Comparison of ENCODE assay signal across 8 mouse cellular contexts in the genomic region with DNA sequence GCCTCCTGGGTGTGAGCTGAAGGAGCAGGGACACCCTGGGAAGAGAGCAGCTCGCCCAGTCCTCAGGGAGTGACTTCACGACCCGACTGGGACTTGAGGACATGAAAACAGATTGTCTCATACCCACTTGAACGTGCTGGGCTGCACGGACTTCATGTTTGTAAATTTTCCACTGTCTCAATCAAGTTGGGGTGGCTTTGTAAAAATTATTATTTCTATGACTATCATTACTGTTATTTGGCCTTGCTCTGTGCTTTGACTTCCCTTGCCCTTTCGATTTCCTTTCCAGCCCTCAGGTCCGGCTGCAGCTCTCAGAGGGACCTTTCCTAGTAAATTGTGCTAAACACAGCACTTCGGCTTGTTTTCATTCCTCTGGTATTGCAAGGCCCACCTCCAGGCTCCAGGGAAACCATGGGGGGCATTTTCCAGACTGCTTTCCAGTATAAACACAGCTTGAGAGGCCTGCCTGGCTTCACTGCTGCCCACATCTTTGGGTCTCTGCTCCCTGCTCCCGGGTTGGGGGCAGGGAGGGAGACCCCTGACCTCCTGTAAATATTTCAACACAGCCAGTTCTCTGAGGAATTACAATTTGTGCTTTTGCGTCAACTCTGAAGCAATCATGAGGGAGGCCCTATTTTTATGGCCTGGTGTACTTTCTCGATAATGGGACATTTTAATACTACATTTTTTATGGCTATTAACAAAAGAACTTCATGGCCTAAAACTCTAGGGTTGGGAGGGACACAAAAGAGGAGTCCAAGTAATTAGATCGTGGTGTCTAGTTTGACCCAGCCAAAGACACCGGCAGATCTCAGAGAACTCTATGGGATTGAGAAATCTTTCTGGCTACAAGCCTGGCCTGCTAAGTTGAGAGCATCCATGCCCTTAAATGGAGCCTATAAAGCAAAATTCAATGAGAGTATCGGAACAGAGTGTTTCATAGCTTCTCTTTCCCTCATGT.
DNase-seq lines count a peak whose midpoint lies in the region; ATAC-seq and TF ChIP-seq lines count a peak whose summit lies in the region.

No protein-coding gene starts in this region.

- no peaks in the 10 kb centered on the region for H3K27me3 ChIP-seq in hindbrain, embryonic 10.5 days (ENCODE audit: insufficient read depth, poor library complexity, severe bottlenecking)
- H3K27me3 ChIP-seq in hindbrain, embryonic 13.5 days, result no peaks in the 10 kb centered on the region
- H3K27me3 ChIP-seq in kidney, adult 2 months (replicated peaks; ENCODE audit: control insufficient read depth, insufficient read depth, low read length), result no peaks in the 10 kb centered on the region
- no peaks in the 10 kb centered on the region for H3K27me3 ChIP-seq in forebrain, embryonic 14.5 days (replicated peaks; ENCODE audit: control insufficient read depth, insufficient read depth, low read length)

- peaks cover 37% of the 10 kb centered on the region for H3K4me1 ChIP-seq in hindbrain, embryonic 10.5 days (replicated peaks)
- no peaks in the 10 kb centered on the region; the same call in 1 of the 2 replicates for H3K4me1 ChIP-seq in hindbrain, embryonic 13.5 days (replicated peaks)
- H3K4me1 ChIP-seq in kidney, adult 2 months (ENCODE audit: control insufficient read depth, insufficient read depth, low read length), result no peaks in the 10 kb centered on the region
- H3K4me1 ChIP-seq in lung, adult 2 months (ENCODE audit: control insufficient read depth, insufficient read depth, low read length), result peaks cover 21% of the 10 kb centered on the region
- H3K4me1 ChIP-seq in forebrain, embryonic 14.5 days (ENCODE audit: control insufficient read depth, insufficient read depth, low read length), result no peaks in the 10 kb centered on the region

- WGBS in hindbrain, embryonic 10.5 days, result 61% methylated on average over 14 of the region's 14 CpGs
- WGBS in hindbrain, embryonic 13.5 days, result 68% methylated on average over 14 of the region's 14 CpGs
- whole genome bisulfite sequencing in kidney, adult 2 months, result 43% methylated on average over 14 of the region's 14 CpGs
- 47% methylated on average over 14 of the region's 14 CpGs for WGBS in lung, adult 2 months
- WGBS in forebrain, embryonic 14.5 days, result 79% methylated on average over 14 of the region's 14 CpGs

- peak; percentile 57 for DNase-seq in hindbrain, embryonic 10.5 days (ENCODE audit: low spot score)
- DNase-seq in gastrocnemius, adult 8-10 months (ENCODE audit: low spot score in 2 of 2), result peak; percentile 46 to 56
- peak; percentile 82 for DNase-seq in kidney, adult 2 months
- peak; percentile 53 for DNase-seq in lung, adult 2 months
- no peak for DNase-seq in cerebellum, postnatal 25 days
- DNase-seq in layer of hippocampus, postnatal 14 days (ENCODE audit: low spot score in 2 of 2), result no peak
- no peak for DNase-seq in forebrain, embryonic 14.5 days (ENCODE audit: low spot score)

- no peaks in the 10 kb centered on the region for H3K36me3 ChIP-seq in hindbrain, embryonic 10.5 days
- H3K36me3 ChIP-seq in hindbrain, embryonic 13.5 days, result no peaks in the 10 kb centered on the region
- no peaks in the 10 kb centered on the region for H3K36me3 ChIP-seq in kidney, adult 2 months (ENCODE audit: control insufficient read depth, insufficient read depth, low read length)
- no peaks in the 10 kb centered on the region for H3K36me3 ChIP-seq in forebrain, embryonic 14.5 days (ENCODE audit: control insufficient read depth, insufficient read depth, low read length)

- TF ChIP-seq POLR2A in kidney, adult 2 months (IDR thresholded peaks at IDR 0.05; ENCODE audit: low read depth, low read length), result no peak
- TF ChIP-seq POLR2A in lung, adult 2 months (IDR thresholded peaks at IDR 0.05; ENCODE audit: borderline replicate concordance, extremely low read depth, low read depth, low read length), result no peak

- peak overlapping the region; percentile 76 for H3K27ac ChIP-seq in hindbrain, embryonic 10.5 days
- H3K27ac ChIP-seq in hindbrain, embryonic 13.5 days, result no peak overlapping the region
- peak overlapping the region; percentile 65 for H3K27ac ChIP-seq in kidney, adult 2 months (ENCODE audit: insufficient read depth, low read depth, low read length)
- H3K27ac ChIP-seq in forebrain, embryonic 14.5 days (ENCODE audit: low read depth, low read length), result no peak overlapping the region

- no peak for ATAC-seq in hindbrain, embryonic 13.5 days (ENCODE audit: low FRiP score)
- ATAC-seq in forebrain, embryonic 14.5 days, result no peak

- H3K4me3 ChIP-seq in hindbrain, embryonic 10.5 days, result no peak overlapping the region
- H3K4me3 ChIP-seq in hindbrain, embryonic 13.5 days, result no peak overlapping the region
- no peak overlapping the region for H3K4me3 ChIP-seq in kidney, adult 2 months (ENCODE audit: insufficient read depth, low read depth, low read length)
- no peak overlapping the region for H3K4me3 ChIP-seq in lung, adult 2 months (replicated peaks; ENCODE audit: extremely low read depth, low read depth, low read length)
- H3K4me3 ChIP-seq in forebrain, embryonic 14.5 days (ENCODE audit: low read depth, low read length), result no peak overlapping the region

- H3K9ac ChIP-seq in hindbrain, embryonic 13.5 days, result no peak overlapping the region
- H3K9ac ChIP-seq in forebrain, embryonic 14.5 days (ENCODE audit: low read length), result no peak overlapping the region

- TF ChIP-seq CTCF in kidney, adult 2 months (conservative IDR thresholded peaks at IDR 0.05; ENCODE audit: insufficient read depth, insufficient read length, low read depth, low read length), result no peak
- TF ChIP-seq CTCF in lung, adult 2 months (IDR thresholded peaks at IDR 0.05; ENCODE audit: insufficient read depth, low read length), result no peak

- H3K4me2 ChIP-seq in hindbrain, embryonic 13.5 days, result no peak overlapping the region
- no peak overlapping the region for H3K4me2 ChIP-seq in forebrain, embryonic 14.5 days (ENCODE audit: low read length)

- no peaks in the 10 kb centered on the region for H3K9me3 ChIP-seq in hindbrain, embryonic 10.5 days
- H3K9me3 ChIP-seq in hindbrain, embryonic 13.5 days, result no peaks in the 10 kb centered on the region
- H3K9me3 ChIP-seq in forebrain, embryonic 14.5 days (replicated peaks; ENCODE audit: control insufficient read depth, low read length), result no peaks in the 10 kb centered on the region

Comparison
In these comparisons a context has a peak if more than half of its experiments do, and no peak if none do; other contexts are left out.
1. H3K27ac ChIP-seq: peak in hindbrain, embryonic 10.5 days (single experiment) and kidney, adult 2 months (single experiment); none in hindbrain, embryonic 13.5 days (single experiment) and forebrain, embryonic 14.5 days (single experiment).
2. DNase-seq: peak in hindbrain, embryonic 10.5 days (single experiment), gastrocnemius, adult 8-10 months (2 of 2), kidney, adult 2 months (single experiment) and lung, adult 2 months (single experiment); none in cerebellum, postnatal 25 days (0 of 2), layer of hippocampus, postnatal 14 days (0 of 2) and forebrain, embryonic 14.5 days (single experiment).